Mouse (Mus musculus): ENCODE data around the gene Tmem212.

GRCm38 (mm10) chr3:27835786-27836185, 60.4 kb downstream of the Tmem212 start:
- TF ChIP-seq CTCF (IDR thresholded peaks at IDR 0.05; ENCODE audit: borderline replicate concordance, control insufficient read depth, extremely low read depth, insufficient read depth, low read length, poor library complexity), result no peak
- TF ChIP-seq POLR2A (IDR thresholded peaks at IDR 0.05; ENCODE audit: control insufficient read depth, extremely low read depth, insufficient read depth, low read length, poor library complexity), result no peak

Measured in thymus, adult 2 months (tissue).